Mouse (Mus musculus) right cerebral cortex, postnatal 10 days (tissue): Measurements from ENCODE around the gene Cmss1.

Source experiments
- DNase-seq, 2 experiments: peaks; one replicate each; pipeline ENCODE4 v3.0.0; 2021; ENCODE audit warnings: low spot score in 2 of 2

Gene Cmss1

DNA sequence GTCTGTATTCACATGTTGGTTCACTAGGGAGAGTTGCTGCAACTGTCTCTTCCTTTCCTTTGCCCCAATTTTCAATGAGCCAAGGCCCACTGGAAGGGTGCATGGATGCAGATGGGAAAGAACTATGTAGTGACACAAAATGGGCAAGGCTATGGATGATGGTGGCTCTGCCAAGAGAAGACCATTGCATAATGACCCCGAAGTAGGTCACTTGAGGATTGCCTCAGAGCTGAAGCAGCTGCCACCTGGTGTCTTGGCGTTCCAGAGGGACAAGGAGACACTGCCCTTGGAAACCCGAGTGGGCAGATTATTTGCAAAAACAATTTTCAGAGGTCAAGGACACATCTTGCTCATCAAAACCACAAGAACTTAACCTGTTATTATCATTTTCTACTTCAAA, 257.6 kb downstream of the Cmss1 start:
- no peak for DNase-seq

DNA sequence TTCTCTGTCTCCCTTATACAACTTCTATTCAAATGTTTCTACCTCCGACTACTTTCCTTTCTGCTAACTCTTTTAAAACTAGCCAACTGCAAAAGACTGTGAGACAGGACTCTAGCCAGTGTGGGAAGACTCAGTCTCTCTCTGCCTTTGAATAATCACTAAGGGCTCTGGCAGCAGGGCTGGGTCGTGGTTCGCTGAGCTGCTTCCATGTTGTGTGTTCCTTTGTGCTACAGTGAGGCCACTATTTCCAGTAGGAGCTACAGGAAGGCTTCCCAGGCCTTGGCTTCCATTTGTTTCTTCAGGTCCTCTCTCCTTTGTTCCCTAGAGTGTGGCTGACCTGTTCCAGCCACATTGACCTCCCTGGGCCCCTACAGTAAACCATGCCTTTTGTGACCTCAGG, 260.4 kb downstream of the Cmss1 start:
- DNase-seq = no peak

DNA sequence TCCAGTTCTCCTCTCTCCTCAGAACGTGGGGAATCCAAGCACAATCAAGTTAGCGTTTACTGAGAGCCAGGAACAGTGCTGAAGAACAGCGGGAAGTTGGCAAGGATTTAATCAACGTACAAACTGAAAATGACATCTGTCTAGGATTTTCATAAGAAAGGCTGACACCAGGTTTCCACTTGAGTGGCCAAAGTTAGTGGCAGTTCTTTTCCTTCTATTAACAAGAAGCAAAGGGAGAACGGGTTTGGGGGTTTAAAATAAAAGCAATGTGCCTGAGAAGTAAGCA, 266.1 kb downstream of the Cmss1 start:
- DNase-seq = no peak

DNA sequence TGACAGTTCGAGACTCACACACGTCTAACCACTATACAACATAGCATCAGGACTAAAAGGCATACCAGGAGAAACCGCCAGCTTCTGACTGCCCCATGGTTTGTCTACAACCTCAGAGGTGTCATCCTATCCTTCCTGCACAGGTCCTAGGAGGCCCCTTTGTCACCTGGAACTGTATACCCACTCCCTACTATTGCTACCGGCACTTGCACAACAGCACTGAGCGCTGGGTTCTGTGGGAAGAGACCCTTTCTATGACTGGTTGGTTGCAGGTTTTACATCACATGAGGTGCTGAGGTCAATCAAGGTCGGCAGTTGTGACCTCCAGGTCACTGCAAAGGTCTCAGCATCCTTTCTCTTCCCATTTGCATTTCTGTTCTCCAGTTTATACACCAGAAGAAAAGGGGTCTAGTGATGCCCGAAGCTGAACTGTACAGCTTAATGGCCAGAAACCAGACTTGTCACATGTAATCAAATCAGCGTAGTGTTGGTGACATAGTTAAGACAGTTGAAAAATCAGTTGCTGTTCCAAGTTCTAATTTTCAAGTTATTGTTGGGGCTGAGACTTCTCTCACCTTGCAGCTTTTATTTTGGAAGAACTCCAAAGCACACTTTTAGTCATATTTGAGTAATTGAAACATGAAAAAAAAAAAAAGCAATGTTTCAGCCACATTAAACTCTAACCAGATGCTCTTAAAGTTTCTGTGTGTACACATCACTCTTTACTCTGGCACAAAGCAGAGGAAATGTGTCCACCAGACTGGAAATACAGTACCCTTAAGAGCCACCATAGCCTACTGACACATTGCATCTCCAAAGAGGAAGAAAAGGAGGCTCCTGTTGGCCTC, 266.7 kb downstream of the Cmss1 start:
- DNase-seq = no peak

DNA sequence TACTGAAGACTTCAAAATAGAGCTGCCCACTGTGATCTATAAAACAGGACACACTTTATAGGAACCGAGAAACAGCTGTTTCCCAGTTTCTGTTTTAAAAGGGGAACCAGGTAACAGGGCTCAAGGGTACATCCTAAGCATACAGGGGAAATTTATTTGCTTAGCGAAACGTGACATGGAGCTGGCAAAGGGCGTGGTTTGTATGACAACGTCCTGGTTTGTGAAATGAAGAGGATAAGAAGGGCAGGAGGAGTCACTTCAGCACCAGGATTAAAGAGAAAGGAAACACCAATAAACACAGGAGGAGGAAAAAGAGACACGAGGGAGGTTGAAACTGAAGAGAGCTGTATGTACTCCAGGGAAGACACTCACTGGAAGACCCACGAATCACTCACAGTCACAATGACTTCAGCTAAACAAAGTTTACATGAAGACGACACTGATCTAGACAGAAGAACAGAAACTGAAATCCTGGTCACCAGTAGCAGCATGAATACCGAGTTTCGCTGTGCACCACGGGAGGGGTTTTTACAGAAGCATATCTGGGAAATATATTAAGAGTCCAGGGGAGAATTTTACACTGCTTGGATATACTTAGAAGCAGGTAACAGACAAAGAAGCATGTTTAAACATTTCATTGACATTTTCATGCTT, 269.8 kb downstream of the Cmss1 start:
- no peak for DNase-seq

DNA sequence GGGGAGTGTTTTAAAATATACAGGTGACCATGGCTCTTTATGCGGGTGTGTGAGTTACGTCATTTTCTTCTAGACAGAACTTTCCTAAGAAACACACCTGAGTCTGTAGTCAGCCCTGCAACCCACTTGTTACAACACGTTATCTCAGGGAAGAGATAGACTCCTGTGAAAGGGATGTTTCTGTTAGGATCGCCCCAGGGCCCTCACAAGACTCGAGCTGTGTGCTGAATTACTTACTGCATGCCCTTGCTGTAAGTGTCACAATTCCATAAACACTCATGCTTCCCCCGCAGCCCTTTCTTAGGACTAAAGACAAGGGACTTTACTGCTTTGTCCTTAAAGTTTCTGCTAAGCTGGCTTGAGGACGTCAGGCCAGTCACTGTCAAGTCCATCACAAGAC, 274.4 kb downstream of the Cmss1 start:
- no peak for DNase-seq

DNA sequence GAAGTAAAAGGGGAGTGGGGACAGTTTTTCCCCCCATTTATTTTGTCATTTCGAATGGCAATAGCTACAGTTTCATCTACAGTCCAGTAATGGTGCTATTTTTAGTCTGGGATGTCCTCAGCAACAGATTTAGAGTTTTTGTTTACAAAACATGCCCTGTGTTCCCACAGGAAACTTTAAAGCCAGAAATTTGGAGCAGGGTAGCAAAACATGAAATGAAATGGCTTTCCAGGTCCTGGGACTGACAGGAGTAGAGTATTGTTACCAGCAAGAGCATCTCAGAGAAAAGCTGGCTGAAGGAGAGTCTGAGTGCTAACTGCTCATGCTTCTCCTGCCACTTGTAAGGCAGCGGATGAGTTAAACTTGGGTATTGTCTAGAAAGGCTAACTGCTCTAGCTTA, 276.6 kb downstream of the Cmss1 start:
- DNase-seq = no peak

DNA sequence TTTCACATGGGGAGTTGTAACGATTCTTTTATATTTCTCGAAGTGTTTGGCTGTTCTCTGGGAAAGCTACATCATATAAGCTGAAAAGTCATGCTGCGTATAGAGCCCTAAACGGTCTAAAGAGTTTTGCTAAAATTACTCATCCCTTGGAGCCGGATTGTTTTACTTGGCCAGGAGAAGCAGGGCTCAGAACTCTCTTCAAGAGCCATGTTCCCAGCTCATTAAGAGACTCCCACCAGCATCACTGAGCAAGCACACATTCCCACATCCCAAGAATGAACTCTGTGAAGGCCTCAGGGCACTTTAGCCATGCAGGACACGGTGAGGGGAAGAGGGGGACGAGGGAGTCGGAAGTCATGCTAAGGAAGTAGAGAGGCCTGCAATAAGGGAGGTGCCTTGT, 277.6 kb downstream of the Cmss1 start:
- no peak for DNase-seq

DNA sequence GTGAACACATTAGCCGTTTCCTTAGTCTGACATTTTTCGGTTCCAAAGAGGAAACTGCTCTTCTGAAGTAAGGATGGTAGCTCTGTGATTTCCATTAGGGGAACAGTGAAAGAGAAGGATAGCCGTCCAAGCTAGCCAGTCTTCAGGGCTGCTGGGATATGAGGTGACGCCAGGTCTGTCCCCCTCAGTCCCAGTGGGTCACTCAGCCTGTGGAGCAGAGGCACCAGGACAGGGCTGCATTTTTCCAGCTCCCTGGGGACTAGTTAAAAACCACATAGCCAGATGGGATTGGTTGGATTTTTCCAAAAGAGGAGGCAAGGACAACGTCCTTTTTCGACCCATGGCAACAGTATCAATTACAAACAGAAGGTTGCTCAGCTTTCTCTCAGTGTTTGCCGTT, 279.7 kb downstream of the Cmss1 start:
- no peak for DNase-seq

DNA sequence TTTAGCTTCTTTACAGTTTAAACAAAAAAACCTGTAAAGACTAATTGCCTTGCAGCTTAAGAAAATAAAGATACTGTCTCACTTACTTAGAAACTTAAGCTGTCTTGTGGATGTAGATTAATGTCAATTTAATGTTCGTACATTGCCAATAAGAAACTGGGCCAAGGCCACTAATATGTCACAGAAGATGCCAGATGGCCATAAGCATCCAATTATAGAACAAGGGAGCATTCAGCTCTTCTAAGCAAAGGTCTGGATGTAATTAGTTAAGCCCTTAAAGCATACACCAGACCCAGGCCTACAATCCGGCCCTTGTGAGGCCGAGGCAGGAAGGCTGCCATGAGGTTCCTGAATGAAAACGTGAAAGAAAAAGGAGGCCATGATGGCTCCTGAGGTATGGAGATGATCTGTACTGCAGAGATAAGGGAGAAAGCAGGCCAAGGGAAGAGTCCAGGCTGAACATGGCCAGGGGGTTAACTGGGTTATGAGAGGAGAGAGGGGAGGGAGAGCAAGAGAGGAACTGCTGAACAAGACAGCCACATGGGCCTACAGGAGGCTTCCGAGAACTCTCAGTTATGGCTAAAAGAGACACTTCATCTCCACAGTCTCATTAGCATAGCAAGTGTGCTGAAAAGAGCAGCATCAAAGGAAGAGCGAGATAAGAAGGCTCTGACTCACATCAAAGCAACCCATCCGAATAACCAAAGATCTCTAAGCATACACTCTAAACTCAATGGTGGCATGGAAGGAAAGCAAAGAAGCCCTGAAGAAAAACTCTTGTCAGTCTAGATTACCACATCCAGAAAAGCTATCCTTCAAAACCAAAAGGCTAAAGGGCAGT, 287.2 kb downstream of the Cmss1 start:
- DNase-seq = no peak

DNA sequence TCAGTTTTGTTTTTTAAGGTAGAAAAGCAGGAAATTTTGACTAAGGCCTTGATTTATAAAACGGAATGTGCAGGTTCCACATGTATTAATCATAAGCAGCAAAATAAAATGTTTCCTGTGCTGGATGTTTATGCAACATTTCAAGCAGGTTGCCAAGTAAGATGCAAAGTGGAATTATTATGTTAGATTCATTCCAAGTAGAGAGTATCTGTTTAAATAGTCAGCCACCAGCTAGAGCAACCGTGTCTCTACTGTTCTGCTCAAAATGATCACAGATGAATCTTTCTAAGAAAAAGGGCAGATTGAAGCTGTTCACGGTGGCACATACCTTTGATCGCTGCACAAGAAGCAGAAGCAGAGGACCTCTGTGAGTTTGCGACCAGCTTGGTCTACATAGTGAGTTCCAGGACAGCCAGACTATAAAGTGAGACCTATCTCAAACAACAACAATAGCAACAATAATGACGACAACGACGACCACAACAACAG, 288.0 kb downstream of the Cmss1 start:
- DNase-seq = no peak

DNA sequence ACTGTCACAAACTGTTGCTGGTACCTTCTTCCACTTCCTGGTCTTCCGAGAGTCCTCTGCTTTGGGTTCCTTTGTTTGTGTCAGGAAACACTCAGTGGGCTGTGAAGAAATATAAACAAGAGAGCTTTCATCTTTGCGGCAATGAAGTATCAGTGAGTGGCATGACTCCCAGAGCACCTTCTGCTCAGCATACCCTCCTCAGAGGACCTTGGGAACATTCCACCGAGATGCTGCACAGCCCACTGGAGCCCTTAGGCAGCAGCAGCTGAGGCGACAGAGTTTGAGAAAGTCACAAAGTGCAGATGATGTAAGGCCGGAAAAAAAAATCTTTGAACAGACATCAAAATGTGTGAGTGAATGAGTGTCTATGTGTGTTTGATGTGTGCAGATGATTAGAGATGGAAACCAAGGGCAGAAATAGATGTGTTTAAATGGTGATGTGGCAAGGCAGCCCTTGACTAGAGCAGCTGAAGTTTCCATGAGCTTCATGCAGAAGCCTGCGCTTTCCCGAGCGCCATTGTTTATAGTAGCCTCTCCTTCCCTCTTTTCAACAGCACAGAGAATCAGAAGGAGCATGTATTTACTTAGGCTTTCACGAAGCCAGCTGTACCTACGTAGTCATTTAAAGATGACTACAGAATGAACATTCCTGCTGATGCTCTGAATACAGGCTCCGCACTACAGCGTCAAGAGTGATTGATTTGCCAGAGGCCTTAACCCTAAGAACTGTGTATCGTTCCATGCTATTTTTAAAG, 288.6 kb downstream of the Cmss1 start:
- no peak for DNase-seq

DNA sequence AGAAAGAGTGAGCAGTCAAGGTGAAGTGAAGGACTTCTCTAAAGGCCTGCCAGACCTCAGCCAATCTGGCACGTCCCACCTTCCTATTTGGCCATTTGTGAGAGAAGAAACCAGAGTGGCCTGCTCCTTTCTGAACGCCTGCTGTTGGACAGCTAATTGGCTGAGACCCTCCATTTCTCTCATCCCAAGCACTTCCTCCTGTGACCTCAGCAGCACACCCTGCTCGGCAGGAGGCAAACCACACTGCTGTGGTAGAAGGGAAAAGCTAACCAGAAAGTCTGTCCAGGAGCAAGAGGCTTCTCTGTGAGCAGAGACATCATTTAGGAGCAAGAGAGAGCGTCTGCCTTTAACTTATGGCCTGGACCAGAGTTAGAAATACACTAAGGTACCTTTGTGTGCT, 289.5 kb downstream of the Cmss1 start:
- no peak for DNase-seq

DNA sequence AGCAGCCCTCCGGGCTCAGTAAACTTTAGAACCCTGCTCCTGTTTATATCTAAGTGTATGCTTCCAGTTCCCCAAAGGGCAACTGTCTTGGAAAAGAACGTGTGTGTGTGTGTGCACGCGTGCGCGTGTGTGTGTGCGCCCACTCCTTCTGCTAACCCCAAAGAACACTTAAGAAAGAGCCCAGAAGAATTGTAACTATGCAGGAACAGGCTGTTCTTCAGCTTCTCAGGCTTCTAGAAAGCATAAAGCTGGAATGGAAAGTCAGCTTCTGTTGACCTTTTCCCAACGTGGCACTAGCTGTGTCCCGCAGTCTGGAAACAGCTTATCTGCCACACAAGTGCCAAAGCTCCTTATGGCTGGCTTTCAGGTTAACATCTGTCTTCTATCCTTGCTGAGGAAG, 291.6 kb downstream of the Cmss1 start:
- DNase-seq = no peak

DNA sequence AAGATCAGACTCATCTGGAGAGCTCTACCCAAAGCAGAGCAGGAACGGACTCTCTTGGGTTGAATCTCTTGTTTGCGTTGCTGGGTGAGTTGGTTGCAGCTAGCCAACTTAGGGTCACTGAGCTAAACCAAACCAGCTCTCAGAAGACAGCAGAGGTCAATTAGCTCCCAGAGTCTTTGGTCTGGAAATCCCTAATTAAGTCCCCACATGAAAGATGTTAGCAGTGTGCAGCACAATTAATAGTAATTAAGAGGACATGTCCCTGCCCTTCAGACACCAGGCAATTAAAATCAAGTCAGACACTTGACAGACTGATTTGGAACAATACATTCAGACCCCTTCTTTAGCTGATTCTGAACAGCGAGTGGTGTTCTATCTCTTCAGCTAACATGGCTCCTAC, 292.4 kb downstream of the Cmss1 start:
- no peak for DNase-seq

DNA sequence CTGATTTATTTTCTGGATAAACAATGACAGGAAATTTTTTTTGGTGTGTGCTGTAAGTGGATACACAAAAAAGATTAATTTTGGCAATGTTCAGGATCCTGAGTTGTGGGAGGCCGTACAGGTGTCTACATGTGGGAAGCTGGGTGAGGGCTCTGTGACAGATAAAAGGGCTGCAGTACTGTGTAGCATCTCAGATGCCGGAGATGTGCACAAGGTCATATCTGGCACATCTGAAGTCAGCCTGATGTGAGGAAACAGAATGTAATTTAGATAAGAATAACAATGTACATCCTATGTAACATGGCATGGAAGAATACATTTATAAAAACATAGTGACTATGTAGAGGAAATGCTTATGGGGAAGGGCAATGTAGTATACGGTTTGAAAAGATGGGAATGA, 293.2 kb downstream of the Cmss1 start:
- no peak for DNase-seq

DNA sequence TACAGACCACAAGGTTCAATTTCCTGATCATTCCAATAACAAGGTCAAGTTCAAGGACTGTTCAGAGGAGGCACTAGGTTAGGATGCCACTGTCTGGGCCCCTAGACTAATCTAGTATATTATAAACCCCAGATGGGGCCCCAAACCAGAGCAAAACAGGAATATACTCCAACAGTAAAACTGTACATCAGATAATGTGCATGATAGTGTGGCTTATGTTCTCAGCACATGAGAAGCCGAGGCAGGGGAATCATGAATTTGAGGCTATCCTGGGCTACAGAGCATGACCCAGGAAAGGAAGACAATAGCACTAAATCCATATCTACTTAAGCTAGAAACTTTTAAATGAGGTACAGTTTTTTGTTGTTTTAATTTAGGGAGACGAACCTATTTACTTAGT, 294.5 kb downstream of the Cmss1 start:
- DNase-seq = no peak

DNA sequence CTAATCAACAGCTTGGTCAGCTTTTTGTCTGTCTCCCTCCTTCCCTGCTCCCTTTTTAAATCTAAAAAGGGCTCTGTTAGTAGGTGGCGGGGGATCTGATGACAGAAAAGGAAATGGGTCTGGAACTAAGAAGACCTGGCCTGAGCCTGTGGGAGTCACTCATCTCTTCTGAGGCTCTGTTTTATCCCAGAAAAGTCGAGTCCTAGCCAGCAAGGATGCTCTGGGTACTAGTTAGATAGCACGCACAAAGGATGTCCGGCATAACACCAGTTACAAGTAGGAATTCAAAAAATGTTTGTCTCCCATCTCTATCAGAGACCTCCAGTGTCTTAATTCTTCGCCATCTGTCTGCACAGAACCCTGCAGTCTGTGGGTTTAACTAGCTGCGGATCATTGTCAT, 301.2 kb downstream of the Cmss1 start:
- DNase-seq = no peak

DNA sequence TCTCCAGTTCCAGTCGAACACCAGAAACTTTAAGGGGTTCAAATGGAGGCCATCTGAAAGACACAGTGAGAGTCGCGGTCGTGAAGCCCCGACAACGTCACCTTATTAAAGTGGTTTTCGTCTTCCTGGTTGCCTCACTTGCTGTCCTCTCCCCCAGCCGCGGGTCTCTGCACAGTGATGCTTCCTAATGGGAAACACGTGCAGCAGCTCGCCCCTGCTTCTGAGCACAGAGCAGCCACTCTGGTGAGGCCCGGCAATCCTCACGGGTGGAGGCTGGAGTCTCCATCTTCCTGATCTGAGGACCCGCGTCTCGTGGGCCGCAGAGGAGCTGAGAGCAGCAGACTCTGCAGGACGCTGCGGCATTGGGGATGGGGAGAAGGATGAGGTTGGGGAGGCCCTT, 302.9 kb downstream of the Cmss1 start:
- DNase-seq = no peak

DNA sequence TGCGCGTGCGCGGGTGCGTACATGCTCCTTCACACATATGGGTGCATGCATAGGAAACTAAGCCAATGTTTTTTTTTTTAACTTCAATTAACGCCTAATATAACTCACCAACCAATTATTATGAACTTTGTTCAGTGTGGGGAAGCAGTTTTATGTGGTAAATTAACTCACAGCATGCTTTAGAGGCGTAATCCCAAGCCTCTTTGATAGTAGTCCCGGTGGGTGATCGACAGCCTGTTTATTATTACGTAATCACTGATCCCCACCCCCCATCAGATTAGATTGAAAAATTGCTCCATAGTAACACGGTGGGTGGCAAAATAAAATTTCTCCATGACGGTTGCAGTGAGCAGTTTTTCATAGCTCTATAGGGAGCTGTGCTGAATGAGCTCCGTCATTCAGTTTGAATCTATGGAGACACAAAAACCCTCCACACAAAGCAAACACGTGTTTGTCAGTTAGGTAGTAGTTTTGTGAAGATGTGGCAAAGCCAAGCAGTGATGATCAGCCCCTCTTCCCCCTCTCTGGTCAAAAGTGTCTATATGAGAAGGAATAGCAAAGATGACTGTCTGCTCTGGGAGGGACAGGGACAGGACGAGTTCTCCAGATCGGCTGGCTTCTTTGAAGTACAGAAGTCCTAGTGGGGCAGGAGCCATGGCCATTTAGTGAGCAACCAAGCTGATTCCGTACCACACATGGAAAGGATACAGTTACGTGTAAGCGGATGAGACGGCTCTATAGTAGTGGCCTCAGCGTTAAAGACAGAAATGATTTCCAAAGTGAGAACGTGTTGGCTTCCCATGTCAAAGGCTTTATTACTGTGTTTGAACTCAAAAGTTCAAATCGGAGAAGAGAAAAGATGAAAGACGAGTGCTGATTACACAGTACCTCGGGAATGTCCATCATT, 303.6 kb downstream of the Cmss1 start:
- DNase-seq = no peak
